Mouse (Mus musculus) naive thymus-derived CD4-positive, alpha-beta T cell, adult 2 months (primary cell): ENCODE data around the gene Pank2.
"Not testable (repeated sequence)": the region's sequence is repeated elsewhere in the genome, so short reads cannot be mapped to it uniquely, and the experiment has no call there.

Source experiments
- DNase-seq: peaks from one replicate; pipeline ENCODE4 v3.0.0-alpha.2; 2011; ENCODE audit warnings: low read depth

The Pank2 gene

DNA sequence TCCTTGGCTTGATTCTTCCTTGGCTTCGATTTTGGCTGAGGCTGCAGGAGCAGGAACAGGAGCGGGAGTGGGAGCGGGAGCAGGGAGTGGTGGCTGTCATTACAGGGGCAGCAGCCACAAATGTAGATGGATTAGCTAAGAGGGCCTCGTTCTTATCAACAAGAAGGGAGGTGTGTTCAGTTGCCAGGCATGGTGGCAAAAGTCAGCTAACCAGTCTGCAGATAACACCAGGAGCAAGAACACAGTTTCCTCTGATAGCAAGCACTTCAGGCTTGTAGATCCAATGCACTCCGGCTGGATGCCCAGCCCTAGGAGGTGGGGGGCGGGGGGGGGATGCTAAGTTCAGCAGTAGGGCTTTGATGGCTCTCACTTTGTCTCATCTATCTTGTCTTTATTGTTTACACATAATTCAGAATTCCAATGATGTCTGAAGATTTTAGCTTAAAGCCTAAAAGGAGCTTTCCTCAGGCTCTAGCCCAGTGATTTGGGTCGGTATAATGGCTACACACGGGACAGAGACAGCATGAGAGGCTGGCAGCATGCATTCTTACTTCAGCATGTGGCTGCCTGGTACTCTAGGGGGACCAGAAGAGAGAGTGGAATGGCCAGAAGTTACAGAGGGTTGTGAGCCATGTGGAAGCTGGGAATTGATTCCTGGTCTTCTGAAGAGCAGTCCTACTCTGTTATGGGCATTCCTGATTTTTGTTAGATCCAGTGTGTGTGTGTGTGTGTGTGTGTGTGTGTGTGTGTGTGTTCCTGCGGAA lies 1.6 kb upstream of the Pank2 start:
- no peak for DNase-seq

DNA sequence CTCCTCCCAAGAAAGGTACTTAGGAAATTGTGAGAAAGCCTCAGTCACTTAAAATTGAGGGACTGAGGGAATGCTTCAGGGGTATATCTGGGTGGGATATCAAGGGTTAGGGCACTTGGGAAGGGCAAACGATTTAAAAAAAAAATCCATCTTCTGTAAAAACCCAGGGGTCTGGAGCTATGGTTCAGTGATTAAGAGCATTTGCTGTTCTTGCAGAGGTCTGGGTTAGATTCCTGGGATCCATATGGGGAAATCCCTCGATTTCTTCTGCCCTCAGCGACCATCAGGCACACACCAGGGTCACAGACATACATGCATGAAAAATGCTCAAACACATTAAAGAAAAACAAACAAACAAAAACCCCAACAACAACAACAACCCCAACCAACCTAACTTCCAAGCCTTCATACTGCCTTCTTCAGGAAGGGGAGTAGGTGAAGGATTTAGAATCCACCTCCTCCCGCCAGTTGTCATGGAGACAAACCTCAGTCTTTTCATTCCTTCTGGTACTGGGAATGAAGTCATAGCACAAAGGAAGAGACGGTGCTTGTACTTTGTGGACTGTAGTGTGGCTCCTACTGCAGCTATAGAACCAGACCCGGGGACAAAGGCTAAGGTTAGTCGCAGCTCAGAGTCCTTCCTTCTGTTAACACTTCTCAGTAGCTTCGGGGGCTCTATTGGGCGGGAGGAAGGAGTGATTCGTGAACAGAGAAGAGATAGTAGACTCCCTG lies 648 bp upstream of the Pank2 start:
- DNase-seq: no peak

DNA sequence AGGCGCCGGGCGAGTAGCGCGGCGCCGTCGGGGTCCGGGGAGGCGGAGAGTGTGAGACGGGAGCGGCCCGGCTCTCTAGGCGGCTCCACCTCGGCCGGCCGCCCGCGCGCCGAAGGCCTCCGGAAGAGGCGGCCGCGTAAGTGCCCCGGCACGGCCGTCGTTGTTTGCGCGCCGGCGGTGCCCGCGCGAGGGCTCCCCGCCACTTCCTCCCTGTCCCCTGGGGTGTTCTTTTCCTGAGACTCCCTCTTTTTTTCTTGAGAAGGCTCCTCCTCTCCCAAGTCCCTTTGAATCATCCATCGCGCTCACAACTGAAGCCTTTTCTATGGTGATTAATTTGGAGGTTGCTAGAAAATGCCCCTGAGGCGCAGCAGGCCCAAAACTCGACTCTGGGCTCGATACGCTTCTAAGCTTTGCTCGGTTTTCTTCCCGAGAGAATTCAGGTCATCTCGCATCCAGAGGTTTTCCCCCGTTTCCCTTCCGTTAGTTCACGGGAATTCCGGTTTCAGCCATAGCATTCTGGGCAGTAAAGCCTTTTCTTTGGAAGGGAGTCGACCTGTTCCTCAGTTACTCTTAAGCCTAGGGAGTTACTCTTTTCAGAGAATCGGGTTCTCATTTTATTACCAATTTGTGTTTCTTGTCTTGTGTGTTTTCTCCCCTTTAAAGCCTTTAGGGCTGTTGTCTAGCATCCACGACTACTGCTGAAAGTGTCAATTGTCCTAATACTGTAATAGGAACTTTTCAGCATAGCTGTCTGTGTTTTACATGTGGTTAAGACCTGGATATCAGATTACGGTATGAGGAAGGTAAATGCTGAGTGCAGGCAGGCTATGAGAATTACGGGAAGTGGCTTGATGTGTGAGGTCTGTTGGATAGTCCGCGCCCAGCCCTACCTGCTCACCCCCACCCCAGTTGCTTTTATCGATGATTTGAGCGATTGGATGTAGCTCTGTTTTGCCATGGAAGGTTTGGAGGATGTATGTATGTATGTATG lies 680 bp downstream of the Pank2 start:
- no peak for DNase-seq

DNA sequence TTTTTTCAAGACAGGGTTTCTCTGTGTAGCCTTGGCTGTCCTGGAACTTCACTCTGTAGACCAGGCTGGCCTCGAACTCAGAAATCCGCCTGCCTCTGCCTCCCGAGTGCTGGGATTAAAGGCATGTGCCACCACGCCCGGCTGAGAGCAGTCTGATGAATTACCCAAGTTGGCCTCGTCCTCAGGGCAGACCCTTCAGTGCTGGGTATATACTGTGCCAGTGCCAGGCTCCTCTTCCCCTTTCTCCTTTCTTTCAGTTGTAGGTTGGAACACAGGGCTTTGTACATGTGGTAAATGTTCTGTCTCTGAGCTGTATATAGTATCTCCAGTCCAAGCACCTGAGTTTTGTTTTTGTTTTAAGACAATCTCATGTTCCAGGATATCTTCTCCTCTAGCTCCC lies 1.7 kb downstream of the Pank2 start:
- DNase-seq: no peak

DNA sequence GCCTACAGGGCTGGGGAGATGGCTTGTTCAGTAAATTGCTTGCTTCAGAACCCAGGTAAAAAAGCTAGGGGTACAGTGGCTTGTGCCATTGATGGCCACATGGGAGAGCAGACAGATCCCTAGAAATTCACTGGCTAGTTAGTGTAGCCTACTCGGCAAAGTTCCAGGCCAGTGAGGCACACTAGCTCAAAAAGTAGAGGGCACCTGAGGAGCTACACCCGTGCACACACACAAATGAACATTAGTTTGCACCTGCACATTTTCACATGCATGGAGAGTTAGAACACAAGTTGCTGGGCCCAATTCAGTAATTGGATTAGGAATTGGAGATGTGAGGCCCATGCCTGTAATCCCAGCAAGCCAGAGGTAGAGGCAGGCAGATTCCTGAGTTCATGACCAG lies 2.8 kb downstream of the Pank2 start:
- DNase-seq: no peak

DNA sequence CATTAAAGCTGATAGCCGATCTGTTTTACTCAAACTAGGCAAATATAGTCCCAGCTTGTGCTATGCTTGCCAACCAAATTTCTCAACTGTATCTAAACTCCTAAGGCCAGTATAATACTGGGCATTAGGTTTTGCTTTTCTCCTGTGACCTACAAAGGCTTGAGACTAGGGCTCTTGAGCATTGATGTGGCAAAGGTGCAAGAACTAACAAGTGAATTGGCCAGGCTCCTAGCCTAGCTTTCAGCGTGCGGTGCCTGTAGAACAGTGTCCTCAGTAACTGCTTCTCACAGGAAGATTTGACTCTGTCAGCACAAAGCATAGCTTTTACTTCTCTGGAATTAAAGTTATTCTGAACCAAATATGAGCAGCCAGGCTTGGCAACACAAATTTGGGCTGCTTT lies 13.2 kb downstream of the Pank2 start:
- DNase-seq: no peak

DNA sequence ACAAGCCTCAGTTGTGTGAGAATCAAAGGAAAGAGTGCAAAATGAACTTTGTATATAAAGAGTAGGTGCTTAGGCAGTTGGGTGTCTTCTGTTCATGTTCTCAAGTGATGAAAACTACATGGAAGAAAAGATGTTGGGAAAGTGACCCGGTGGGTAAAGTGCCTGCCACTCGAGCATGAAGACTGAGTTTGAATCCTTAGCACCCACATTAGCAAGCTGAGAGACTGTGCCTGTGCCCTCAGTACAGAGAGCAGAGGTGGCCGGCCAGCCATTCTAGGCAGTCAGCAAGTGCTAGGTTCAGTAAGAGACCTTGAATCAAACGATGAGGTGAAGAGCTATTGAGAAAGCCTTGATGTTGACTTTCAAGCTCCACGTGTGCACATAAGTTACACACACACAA lies 14.4 kb downstream of the Pank2 start:
- no peak for DNase-seq

DNA sequence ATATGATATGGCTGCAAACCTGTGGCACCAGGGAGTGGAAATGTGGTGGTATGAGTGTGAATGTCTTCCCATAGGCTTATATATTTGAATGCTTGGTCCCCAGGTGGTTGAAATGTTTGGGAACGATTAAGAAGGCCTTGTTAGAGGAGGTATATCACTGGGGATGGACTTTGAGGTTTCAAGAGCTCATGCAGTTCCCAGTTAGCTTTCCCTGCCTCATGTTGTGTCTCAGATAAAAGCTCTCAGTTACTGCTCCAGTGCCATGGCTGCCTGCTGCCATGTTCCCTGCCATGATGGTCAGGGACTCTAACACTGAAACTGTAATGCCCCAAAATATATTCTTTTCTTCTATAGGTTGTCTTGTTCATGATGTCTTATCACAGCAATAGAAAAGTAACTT lies 19.3 kb downstream of the Pank2 start:
- DNase-seq: no peak

DNA sequence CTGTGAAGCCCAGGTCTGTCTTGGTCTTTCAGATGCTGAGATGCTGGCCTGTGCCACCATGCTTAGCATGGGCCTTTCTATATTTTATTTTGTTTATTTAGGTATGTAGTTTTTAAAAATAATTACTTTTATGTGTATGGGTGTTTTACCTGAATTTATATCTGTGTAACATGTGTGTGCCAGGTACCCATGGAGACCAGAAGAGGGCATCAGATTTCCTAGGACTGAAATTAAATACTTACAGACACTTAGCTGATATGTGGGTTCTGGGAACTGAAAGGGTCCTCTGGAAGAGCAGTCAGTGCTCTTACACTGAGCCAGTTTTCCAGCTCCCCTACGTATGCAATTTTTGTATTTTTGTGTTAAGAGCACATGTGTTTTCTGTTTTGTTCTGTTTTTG lies 24.0 kb downstream of the Pank2 start:
- DNase-seq: no peak

DNA sequence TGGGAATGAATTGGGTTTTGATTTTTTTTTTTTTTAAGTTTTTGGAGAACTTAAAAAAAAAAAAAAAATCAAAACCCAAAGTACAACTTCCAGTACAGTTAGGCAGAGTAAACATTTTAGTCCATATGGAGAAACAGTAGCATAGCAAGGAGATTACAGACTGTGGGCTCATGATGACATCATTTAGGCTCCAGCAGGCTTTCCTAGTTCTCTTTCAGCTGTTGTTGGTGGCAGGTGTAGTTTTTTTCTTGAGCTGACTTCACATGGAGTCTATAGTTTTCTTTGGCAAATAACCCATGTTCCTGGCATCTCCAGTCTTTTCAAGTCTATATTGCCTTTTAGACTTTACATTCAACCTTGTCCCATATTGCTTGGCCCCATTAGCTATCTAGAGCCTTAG lies 28.4 kb downstream of the Pank2 start:
- DNase-seq: no peak

DNA sequence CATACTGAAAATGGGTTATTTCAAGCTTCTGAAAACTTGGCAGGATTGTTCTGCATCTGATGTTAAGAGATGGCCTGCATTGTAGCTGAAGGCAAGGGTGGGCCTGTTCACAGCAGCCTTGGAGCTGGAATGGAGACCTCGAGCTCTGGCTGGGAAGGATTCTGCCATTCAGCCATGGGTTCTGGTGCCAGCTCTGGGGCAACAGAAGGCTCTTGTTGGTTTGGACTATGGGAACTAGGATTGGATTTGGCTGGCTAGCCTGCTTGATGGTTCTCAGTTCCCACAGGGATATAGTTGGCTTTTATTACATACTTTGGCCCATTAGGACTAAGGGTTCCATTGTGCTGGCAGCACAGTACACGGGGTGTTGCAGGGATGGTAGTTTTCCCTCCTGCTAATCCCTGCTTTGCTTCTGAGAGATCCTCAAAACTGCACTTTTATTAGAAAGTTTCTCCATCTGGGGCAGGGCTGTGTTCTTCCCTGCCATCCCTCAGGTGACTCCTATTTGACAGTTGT lies 34.5 kb downstream of the Pank2 start:
- no peak for DNase-seq

DNA sequence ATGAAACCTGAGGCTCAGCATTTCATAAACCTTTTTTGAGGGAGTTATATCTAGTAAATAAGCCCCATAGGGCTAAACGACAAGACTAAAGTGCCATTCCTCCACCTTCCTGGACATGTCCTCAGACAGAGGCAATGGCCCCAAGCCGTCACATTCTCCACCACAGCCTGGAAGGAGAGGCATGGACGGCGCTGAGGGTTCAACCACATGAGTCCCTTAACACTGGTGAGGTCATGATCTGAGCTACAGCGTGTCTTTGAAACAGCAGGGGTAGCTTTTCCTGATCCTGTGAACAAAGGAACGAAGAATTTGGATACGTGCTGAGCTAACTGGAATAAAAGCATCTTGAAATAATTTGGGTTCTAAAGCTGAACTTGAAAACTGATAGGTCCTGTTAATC lies 36.4 kb downstream of the Pank2 start:
- not testable (repeated sequence) for DNase-seq

DNA sequence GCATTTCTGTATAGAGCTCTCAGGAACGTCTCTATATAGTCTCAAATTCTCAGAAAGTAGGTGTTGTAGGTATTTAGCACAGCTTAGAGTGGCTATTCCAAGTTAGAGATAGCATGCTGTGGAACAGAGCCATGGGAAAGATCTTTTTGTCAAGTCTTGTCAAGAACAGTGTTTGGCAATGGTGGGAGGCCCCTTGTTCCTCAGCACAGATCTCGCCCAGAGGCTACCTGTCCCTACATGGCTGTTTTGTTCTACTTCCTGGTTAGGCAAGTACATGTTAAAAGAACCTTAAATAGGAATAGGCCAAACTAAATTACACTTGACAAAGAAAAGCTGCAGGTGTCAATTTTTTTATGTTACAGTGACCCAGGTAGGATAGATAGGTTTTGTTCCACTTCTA lies 38.2 kb downstream of the Pank2 start:
- no peak for DNase-seq

DNA sequence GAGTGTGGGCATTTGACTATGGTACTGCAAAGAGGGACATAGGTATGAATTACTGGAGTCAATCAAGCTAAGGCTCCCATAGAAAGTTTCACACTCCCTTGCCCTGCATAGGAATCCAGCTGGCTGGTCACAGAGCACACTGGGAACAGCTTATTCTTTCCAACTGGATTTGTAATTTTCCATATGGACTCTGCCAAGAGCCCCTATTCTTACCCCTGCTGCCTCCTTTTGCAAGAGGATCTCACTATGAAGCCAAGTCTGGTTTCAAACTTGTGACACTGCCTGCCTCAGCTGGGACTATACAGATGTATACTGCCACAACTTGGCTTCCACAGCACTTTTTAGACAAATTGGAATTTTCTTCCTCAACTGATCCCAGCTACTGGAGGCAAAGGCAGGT lies 39.3 kb downstream of the Pank2 start:
- DNase-seq: no peak

DNA sequence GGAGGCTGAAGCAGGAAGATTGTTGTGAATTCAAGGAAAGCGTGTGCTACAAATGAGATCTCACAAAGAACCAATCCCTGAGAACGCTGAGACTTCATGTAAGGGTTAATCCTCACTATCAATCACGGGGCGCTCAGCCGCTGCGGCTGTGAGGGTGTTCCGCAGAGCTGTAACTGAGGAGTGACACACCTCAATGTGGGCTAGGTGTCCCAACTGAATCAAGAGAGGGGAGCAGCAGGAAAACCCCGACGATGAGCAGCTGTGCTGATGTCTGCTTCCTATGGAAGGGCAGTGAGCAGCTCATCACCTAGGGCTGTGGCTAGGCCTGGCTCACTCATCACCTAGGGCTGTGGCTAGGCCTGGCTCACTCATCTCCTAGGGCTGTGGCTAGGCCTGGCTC lies 42.2 kb downstream of the Pank2 start:
- DNase-seq: no peak

DNA sequence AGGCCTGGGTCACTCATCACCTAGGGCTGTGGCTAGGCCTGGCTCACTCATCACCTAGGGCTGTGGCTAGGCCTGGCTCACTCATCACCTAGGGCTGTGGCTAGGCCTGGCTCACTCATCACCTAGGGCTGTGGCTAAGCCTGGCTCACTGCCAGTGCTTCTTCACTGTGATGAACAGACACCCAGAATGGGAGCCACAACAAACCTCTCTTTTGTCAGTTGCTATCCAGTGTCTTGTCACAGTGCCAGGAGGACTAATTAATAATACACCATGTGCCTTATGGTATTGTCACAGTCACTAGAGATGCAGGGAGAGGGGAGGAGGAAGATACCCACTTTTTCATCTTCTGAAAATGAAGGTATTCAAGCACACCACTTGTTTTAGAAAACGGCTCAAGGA lies 42.9 kb downstream of the Pank2 start:
- DNase-seq: not testable (repeated sequence)

DNA sequence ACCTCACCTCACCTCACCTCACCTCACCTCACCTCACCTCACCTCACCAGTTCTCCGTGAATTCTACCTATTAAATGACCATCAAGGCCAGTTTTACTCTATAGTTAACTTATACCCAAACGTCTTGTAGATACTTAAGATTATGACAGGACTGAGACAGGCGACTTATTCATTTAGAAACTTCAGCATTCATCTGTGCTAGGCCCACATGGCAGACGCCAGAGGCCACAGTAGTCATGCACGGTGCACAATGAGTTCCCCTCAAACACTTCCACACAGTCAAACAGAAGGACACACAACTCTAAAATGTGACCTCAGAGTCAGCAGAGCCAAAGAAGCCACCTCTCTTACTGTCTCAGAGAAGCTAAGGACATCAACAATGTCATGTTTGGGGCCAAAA lies 45.1 kb downstream of the Pank2 start:
- DNase-seq: no peak

DNA sequence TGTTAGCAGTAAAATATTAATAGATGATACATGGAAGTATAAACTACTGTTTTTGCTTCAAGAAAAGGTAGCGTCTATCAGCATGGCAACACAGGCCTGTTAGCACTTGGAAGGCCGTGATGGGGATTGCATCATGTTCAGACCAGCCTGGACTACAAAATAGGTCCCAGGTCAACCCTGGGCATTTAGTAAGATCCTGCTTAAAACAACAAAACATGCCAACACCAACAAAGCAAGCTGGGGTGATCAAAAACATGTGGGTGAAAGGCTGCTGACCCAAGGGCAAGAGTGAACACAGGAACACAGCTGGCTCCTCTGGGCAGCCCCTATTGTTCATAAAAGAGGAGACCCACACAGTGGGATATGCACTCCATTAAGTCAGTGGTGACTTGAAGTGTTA lies 45.5 kb downstream of the Pank2 start:
- no peak for DNase-seq

DNA sequence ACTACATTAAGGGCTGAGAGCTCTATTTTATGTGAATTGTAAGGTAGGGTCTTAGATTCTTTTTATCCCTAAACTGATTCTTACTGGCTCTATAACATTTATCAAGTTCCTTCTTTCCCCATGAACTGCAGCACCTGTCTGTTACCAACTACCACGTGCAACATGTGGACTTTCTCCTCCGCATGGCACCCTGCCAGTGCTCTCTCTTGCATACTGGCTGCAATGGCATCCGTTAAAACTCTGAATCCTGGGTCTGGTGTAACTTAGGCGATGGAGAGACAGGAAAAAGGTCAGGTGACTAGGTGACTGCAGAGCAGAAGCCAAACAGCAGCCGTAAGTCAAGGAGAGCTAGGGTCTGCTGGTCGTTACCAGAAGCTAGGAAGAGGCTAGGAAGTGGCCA lies 47.0 kb downstream of the Pank2 start:
- no peak for DNase-seq

DNA sequence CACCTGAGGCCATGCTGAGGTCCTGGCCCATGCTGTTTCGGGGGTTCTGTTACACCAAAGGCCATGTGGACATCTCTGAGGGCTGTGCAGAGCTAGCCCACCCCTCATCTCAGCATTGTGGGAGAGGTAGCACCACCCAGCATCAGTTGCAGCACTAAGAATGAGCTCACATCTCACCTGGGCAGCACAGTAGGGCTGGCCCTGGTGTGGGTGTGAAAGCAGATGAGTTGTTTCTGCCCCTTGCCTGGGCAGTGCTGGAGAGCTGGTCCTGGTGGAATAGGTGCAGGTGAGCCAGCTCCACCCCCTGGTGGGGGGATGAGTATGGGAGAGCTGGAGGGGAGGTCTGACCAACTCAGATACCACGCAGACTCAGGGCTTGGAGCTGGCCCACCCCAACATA lies 53.9 kb downstream of the Pank2 start:
- no peak for DNase-seq

DNA sequence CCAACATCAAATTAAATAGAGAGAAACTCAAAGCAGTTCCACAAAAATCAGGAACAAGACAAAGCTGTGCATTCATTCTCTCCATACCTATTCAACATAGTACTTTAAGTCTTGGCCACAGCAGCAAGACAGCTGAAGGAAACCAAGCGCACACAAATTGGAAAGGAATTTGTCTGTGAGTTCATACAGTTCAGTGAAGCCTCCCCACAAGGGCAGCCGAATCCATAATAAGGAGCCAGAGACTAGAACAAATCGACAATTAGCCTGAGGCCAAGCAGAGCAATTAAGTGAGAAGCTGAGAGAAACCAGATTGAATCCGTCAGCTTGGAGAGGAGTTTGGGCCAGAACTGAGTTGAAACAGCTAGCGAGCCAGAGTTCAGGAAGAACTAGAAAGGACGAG lies 57.1 kb downstream of the Pank2 start:
- no peak for DNase-seq

DNA sequence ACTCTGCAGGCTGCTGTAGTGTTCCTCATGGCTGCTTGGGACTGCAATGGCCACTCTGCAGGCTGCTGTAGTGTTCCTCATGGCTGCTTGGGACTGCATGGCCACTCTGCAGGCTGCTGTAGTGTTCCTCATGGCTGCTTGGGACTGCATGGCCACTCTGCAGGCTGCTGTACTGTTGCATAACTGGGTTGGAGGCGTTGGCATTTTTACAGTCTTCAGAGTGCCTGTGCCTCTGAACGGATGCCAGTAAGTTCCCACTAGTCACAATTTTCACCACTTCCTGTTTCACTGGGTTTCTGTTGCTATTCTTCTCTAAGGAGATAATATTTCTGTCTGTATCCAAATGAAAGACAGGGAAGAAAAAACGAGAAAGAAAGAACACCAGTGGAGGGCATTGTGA lies 58.9 kb downstream of the Pank2 start:
- peak; percentile 67 for DNase-seq
